Mouse (Mus musculus) ES-Bruce4 (cell line): ENCODE measurements at regions not wholly inside any gene's neighbourhood (a gene's known extent, or its start where the extent isn't known, plus 50 kb on each side); places are given as distances from the start of the nearest gene placed in this dataset.

Experiments used
- CTCF ChIP-seq: IDR thresholded peaks from one replicate; pipeline ENCODE4 v1.8.1; 2011; ENCODE audit warnings: low read depth, low read length
- EP300 ChIP-seq: IDR thresholded peaks from 2 replicates; pipeline ENCODE4 v1.6.1; 2011; ENCODE audit warnings: low read depth, low read length; ENCODE audit not compliant: insufficient read depth

GRCm38 (mm10) chr12:70714281-70714679 is 111.0 kb upstream of the Frmd6 start:
- no peak for TF ChIP-seq CTCF
- no peak for TF ChIP-seq EP300
